Mouse (Mus musculus) heart, adult 2 months (tissue): ENCODE results near the gene Ctsk.

Experiments used
- CTCF ChIP-seq: fragments of 200-600 bp; IDR thresholded peaks from 2 replicates; pipeline ENCODE4 v1.8.1; 2022; ENCODE audit warnings: antibody characterized with exemption, mild to moderate bottlenecking, moderate library complexity
- EP300 ChIP-seq: fragments of 200-500 bp; IDR thresholded peaks from 2 replicates; pipeline ENCODE4 v1.6.1; 2011; ENCODE audit warnings: low read depth, low read length, control low read depth; ENCODE audit not compliant: insufficient read depth
- POLR2A ChIP-seq: fragments of 200-500 bp; IDR thresholded peaks from 2 replicates; pipeline ENCODE4 v1.6.1; 2011; ENCODE audit warnings: mild to moderate bottlenecking, low read depth, low read length, control low read depth; ENCODE audit not compliant: insufficient read depth

- TF ChIP-seq EP300: no peak
- no peak for TF ChIP-seq CTCF
- TF ChIP-seq POLR2A: no peak
These were observed 20.3 kb downstream of the Ctsk start for GRCm38 (mm10) chr3:95519315-95519714.
